Mouse (Mus musculus): ENCODE data around the gene Zfp503. TPM values are rescaled to one million over a fixed set of nuclear protein-coding genes. Genes with fewer than 3 reads are reported as not detected.

Gene Zfp503
- total RNA-seq, 2 experiments from 2014 or later, result 41.7 to 57.4 TPM

- DNase-seq (ENCODE audit: low spot score in 2 of 2), result peak; percentile 18 to 38
Measured at GRCm38 (mm10) chr14:21982096-21982591, 7.3 kb downstream of the Zfp503 start.

GRCm38 (mm10) chr14:21981462-21981861 is 7.9 kb downstream of the Zfp503 start:
- peak; percentile 55 to 71 for DNase-seq (ENCODE audit: low spot score in 2 of 2)

- peak; percentile 51 to 58 for DNase-seq (ENCODE audit: low spot score in 2 of 2)
Measured at GRCm38 (mm10) chr14:21968978-21969377, 20.4 kb downstream of the Zfp503 start.

GRCm38 (mm10) chr14:21967375-21968010 is 21.9 kb downstream of the Zfp503 start:
- DNase-seq (ENCODE audit: low spot score in 2 of 2), result no peak

GRCm38 (mm10) chr14:21966276-21966675 is 23.1 kb downstream of the Zfp503 start:
- no peak for DNase-seq (ENCODE audit: low spot score in 2 of 2)

GRCm38 (mm10) chr14:21962381-21963050 is 26.9 kb downstream of the Zfp503 start:
- no peak for DNase-seq (ENCODE audit: low spot score in 2 of 2)

- DNase-seq (ENCODE audit: low spot score in 2 of 2), result no peak
Measured at GRCm38 (mm10) chr14:21959243-21959642, 30.2 kb downstream of the Zfp503 start.

- no peak for DNase-seq (ENCODE audit: low spot score in 2 of 2)
Measured at GRCm38 (mm10) chr14:21958643-21959042, 30.8 kb downstream of the Zfp503 start.

- DNase-seq (ENCODE audit: low spot score in 2 of 2), result no peak
Measured at GRCm38 (mm10) chr14:21952541-21952940, 36.9 kb downstream of the Zfp503 start.

GRCm38 (mm10) chr14:21951896-21952523 is 37.4 kb downstream of the Zfp503 start:
- no peak for DNase-seq (ENCODE audit: low spot score in 2 of 2)

- no peak for DNase-seq (ENCODE audit: low spot score in 2 of 2)
Measured at GRCm38 (mm10) chr14:21944946-21945345, 44.5 kb downstream of the Zfp503 start.

GRCm38 (mm10) chr14:21941581-21941980 is 47.8 kb downstream of the Zfp503 start:
- DNase-seq (ENCODE audit: low spot score in 2 of 2), result no peak

GRCm38 (mm10) chr14:21937116-21937515 is 52.3 kb downstream of the Zfp503 start:
- no peak for DNase-seq (ENCODE audit: low spot score in 2 of 2)

- no peak for DNase-seq (ENCODE audit: low spot score in 2 of 2)
Measured at GRCm38 (mm10) chr14:21936102-21936630, 53.2 kb downstream of the Zfp503 start.

Small RNA genes within 50 kb of the gene (microRNA-seq; reads per million reads assigned to microRNA genes)
- not detected for gene Gm27532

Other genes with a start within 250 kb of the Zfp503 start
- 10 to 100 TPM; 33.2 to 33.7 TPM for gene Samd8, start 239.1 kb downstream of the Zfp503 start, total RNA-seq (2021)
- 1 to 10 TPM in 1 of 2 experiments, under 1 TPM in 1; 0.84 to 1.4 TPM for gene Dusp13, start 238.4 kb downstream of the Zfp503 start, total RNA-seq (2021)
- gene Vdac2, start 164.4 kb downstream of the Zfp503 start, total RNA-seq (2021), result 100 to 1,000 TPM; 256 to 257 TPM
- 10 to 100 TPM; 47.1 to 51.2 TPM for gene Comtd1, start 140.6 kb downstream of the Zfp503 start, total RNA-seq (2021)
- 1 to 10 TPM; 3.7 to 3.9 TPM for gene Lrmda, start 30.1 kb upstream of the Zfp503 start, total RNA-seq (2021)